Mouse (Mus musculus): ENCODE results near the gene Ppm1n.

Gene Ppm1n

DNA sequence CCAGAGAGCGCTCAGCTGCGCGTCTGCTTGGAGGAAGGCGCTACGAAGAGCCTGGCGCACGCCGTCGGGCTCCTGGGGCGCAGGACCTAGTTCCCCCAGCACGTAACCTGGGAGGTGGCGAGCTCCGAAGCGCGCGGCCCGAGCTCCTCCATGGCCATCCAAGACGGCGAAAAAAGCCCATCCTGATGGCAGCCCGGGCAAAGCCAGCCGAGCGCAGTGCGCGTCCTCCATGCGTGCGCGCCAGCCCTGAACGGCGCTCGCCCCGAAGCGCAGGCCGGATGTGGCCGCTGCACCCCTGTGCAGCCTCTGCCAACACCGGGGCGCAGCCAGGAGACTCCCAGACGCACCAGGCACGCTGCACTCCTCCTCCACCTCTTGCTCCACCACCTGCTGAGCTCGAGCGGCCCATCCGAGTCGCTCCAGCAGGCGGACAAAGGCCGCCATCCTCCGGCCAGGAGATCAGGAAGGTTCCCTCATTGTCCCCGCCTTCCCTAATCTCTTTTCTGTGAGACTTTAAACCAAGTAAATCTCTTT, at the start of gene Ppm1n:
Gene Ppm1n, minus strand, starts transcription at position 484 of the 534 bp plus-strand sequence.
- DNase-seq: no peak

DNA sequence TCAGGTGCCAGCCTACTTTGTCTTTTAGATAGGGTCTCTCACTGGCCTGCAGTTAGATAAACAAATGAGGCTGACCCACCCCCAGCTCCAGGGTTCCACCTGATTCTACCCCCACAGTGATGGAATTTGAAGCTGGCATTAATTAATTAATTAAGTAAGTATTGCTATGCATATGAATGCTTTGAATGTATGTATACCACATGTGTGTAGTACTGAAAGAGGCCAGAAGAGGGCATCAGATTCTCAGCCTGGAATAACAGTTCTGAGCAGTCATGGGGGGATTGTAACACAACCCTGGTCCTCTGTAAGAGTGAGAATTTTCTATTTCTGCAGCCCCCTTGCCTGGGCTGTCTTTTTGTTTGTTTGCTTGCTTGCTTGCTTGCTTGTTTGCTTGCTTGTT, 48.6 kb upstream of the Ppm1n start:
- no peak for DNase-seq

- DNase-seq: no peak
Measured at GRCm38 (mm10) chr7:19327782-19328181, 47.9 kb upstream of the Ppm1n start.

DNA sequence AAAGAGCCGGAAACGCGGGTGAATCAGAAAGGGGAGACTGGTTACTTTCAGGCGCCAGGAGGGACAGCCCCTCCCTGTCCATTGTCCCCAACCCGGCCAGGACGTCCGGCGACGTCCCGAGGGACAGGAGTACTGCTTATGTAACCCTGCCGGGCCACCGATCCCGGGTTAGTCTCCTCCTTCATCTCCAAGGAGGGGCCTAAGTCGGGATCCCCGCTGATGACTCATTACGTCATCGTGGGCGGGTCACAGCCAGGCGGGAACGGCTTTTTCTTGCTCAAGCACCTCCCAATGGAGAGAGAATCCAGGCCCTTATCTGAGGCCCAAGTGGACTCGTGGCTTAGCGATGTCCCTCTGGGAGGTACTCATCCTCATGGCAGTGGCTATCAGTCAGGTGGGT, 47.3 kb upstream of the Ppm1n start:
- peak; percentile 59 for DNase-seq

GRCm38 (mm10) chr7:19326359-19326758, 46.5 kb upstream of the Ppm1n start:
- DNase-seq: peak; percentile 61

- DNase-seq: no peak
Measured at GRCm38 (mm10) chr7:19325262-19326199, 45.7 kb upstream of the Ppm1n start.

GRCm38 (mm10) chr7:19324221-19324620, 44.4 kb upstream of the Ppm1n start:
- DNase-seq: no peak

- no peak for DNase-seq
Measured at GRCm38 (mm10) chr7:19322489-19322888, 42.6 kb upstream of the Ppm1n start.

DNA sequence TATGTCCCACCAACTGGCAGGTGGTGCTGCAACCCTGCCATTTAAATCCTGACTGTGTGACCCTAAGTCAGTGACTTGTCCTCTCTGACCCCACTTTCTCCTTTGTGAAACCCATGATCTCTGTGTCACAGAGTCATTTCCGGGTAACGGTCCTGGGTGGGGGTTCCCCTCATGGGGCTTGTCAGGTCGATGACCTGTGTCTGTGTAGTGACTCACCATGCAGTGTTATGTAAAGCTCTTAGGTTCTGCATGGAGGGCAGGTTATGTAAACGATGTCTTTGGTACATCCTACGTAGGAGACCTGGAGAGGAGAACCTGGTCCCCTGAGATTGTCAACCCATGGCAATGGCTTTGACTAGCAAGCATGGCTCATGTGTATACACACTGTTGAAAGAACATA, 41.6 kb upstream of the Ppm1n start:
- DNase-seq: no peak

DNA sequence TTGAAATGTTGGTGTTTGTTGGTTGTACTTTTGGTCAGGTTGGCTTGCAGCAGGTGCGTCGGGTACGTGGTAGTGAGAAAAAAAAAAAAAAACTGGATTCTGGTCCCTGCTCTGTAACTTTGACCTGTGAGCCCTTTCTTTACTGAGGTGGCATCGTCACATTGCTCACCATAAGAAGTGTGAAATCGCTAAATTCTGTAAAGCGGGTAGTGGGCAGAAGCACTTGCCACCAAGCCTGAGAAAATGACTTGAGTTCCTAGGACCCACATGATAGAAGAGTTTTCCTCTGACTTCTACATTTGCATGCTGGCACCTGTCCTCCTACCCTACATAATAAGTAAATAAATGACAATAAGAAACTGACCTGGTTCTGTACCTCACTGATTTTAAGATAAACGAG, 40.8 kb upstream of the Ppm1n start:
- DNase-seq: no peak

DNA sequence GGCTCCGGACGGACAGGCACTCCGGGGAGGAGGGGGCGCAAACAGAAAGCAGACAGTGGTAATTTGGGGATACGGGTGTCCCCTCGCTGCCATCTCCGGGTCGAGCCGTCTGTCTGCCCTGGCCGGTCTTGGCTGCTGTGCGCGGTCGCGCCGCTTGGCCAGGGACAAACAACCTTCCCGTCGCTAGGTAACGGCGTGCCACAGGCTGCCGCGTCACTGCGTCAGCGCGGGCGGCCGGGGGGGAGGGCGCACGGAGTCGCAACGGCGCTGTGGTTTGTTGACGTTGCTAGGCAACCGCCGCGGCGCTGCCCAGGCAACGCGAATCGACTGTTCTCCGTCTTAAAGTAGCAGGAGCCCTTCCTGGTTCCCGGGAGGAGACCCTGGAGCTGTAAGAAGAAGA, 40.0 kb upstream of the Ppm1n start:
- DNase-seq: peak; percentile 93

- no peak for DNase-seq
Measured at GRCm38 (mm10) chr7:19319458-19319857, 39.6 kb upstream of the Ppm1n start.

- DNase-seq: no peak
Measured at GRCm38 (mm10) chr7:19318676-19319075, 38.8 kb upstream of the Ppm1n start.

DNA sequence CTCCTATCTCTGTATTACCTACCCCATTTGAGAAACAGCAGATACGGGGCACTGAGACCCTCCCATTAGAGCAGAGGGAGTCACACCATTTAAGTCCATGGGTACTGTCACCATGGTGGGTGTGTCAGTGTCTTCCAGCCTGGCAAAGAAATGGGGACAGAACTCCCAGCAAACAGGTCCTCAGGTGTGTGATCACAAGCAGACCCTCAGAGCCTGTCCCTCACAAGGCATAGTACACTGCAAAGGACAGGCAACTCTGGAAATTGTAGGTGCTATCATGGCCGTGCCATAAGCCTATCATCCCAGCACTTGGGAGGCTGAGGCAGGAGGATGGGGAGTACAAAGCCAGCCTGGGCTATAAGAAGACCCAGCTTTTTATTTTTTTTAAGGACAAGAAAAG, 38.3 kb upstream of the Ppm1n start:
- no peak for DNase-seq

DNA sequence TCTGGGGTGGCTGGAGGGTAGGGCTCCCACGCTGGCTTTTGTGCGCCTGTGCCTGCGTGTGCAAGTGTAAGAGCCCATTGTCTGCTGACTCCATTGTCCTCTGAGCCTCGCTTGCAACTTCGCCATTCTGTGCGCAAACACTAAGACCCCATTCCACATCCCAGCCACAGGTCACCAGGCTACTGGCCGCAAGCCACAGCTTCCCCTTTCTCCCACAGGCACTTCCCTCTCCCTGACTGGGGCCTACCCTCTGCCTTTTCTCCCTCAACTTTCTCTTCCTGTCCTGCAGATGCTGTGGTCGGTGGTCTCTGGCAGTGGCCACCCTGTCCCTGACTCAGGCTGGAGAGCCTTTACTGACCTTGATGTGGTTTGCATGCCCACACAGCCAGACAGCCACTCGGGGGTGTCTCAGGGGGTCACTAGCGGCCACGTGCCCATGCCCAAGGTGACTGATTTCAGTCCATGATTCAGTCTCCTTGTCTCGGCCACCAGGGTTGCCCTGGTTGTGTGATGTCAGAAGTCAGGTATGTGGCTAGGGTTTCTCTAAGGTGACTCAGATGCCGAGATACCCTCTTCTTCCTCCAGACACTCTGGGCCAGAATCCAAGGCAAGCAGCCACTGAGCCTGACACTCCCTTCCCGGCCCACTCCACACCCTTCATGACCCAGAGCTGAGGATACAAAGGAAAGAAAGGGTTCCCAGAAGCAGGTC, 36.7 kb upstream of the Ppm1n start:
- DNase-seq: no peak

DNA sequence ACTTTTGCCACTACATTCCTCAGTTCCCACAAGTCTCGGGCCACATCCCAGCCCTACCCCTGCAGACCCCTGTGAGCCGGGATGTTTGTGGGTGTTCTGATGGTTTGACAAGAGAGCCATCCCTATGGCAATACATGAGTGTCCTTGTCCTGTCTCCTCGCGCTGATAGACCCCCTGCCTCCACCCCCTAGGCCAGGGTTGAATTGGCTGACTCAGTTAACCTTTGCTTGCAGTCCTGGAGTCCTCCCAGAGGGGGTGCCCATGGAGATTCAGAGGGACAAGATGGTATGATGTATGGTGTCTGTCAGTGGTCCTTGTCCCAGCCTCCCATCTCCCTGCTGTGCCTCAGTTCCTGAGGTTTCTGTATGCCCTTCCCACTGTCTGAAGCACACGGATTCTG, 34.2 kb upstream of the Ppm1n start:
- DNase-seq: no peak

GRCm38 (mm10) chr7:19311991-19312390, 32.1 kb upstream of the Ppm1n start:
- no peak for DNase-seq

DNA sequence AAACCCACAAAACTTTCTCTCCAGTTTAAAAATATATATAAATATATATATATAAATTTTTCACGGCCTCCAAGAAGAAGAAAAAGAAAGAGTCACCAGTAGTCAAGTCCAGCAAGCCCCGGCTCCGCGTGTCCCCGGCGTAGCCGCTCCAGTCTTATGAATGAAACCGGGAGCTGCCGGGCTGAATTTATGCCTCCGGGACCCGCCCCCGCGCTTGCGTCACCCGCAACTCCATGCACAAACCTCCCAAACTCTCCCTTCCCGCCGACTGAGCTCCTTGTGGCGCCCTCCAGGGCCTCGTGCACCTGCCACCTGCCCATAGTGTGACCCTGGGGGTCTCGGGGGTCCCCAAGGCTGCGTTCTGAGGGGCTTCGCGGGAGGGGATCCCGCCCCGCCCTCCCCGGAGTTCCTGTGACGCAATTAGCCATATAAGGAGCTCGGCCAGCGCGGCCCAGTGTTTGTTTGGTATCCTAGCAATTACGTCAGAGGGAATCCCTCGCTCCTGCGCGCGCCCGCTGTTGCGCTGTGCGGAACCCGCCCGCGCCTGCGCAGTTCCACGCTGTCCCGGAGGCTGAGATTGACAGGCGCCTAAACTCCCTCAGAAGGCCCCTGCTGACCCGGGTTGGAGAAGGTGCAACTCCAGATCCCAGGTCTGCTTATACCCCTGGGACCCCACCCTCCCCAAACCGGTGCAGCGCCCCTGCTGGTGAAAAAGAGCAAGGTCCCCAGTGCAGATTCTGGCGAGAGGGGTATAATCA, 30.2 kb upstream of the Ppm1n start, which contains the start of gene Fosb:
Gene Fosb, minus strand, starts transcription at position 168 of the 758 bp plus-strand sequence.
- peak; percentile 96 for DNase-seq

- no peak for DNase-seq
Measured at GRCm38 (mm10) chr7:19309278-19309883, 29.5 kb upstream of the Ppm1n start.

DNA sequence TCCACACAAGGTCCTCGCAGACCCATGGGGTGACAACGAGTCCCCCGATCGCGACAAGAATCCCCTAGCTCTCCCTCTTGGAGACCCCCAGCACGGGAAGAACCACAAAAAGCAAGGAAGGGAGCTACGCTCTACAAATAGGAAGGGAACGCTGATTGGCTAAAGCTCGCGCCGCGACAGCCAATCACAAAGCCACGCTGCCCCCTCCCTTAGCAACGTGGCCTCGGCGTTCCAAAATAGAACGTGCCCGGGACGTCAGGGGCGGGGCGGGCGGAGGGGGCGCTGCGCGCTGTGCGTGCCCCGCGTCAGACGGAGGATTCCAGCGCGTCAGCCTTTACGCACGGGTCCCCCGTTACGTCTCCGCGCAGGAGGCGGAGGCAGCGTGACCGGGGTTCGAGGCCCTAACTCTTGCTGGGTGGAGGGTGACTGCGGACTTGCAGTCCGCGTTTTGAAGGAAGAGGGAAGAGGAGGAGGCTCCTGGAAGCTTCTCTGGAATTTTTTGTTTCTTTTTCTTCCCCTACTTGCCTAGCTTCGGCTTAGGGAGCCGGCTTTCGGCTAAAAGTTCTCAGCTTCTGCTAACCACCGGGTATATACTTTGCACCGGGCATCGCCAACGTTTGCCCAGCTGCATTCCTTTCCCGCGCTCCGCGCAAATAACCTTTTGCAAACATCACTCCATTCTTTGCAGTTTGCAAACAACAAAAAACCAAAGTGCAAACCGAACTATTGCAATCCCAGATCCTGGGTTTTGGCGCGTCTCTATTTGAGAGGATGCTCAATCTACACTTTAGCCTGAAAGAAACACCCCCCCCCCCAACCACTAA, 28.8 kb upstream of the Ppm1n start:
- peak; percentile 95 for DNase-seq

DNA sequence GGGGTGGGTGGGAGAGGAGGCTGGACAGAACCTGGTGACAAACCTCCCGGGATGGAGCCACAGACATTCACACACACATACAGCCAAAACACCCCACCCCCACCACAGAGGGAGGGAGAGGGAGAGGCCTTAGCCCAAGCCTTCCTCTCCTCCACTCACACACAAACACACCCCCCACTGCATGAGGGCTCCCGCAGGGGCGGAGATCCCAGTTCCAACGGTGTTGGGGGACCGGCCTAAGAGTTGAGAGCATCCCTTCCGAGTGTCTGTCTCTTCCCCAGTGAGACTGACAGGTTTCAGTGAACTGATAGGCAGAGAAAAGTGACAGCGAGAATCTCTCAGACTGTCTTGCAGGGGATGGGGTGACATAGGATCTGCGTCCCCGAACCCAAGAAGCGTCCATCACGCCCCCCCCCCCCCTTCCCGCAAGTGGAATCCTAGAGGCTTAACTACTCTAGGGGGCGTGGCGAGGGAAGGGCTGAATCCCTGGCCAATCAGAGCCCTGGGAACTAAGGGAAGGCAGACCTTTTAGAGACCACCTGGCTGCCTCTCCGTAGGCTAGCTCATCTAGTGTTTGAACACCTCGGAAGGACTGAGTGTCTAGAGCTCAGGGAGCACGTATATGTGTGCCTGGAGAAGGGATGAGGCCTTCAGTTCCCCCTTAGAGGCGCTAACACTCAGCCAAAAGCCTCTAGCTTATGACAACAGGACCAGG, 28.0 kb upstream of the Ppm1n start:
- DNase-seq: peak; percentile 65
